Mouse (Mus musculus) heart, adult 11 months (tissue): ENCODE measurements at regions not wholly inside any gene's neighbourhood (a gene's known extent, or its start where the extent isn't known, plus 50 kb on each side); places are given as distances from the start of the nearest gene placed in this dataset.

Source experiments
- DNase-seq: peaks from one replicate; pipeline ENCODE4 v3.0.0; 2022

- peak; percentile 62 for DNase-seq
These were observed 169.2 kb upstream of the Serpine2 start for GRCm38 (mm10) chr1:80030224-80030623.

DNA sequence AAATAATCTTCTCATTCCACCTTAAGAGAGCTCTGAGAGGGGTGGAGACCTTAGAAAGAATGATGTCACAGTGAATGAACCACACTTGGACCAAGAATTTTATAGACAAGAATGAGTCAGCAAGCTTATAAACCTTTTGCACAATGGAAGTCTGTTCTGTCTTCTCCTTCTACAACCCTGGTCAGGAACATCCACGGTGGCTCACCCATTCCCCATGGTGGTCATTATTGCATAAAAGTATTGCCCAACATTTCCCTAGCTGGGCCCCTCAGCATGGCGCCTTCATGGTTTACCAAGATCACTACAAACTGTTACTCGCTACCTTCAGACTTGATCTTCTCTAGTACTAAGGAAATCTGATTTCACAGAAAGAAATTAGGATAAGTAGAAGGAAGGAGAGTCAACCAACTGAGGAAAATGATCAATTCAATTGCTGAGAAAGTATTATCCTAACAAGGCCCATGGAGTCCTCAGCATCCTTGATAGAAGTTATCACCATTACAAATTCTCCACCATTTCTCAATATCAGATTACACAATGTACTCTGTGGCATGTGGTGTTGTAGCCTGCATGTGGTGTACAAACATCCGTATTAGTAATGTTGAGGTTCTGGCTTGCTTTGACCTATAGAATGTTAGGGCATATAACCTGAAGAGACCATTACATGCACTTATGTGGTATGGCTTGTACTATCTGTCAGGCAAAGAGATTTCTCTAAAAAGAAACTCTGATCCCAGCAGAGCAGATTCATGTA, 165.1 kb upstream of the Serpine2 start:
- DNase-seq: peak; percentile 79

- peak; percentile 70 for DNase-seq
These were observed 162.6 kb upstream of the Serpine2 start for GRCm38 (mm10) chr1:80023518-80024095.

GRCm38 (mm10) chr1:80021866-80022265, 160.9 kb upstream of the Serpine2 start:
- DNase-seq: peak; percentile 39

- peak; percentile 98 for DNase-seq
These were observed 157.5 kb upstream of the Serpine2 start for GRCm38 (mm10) chr1:80018391-80019065.

DNA sequence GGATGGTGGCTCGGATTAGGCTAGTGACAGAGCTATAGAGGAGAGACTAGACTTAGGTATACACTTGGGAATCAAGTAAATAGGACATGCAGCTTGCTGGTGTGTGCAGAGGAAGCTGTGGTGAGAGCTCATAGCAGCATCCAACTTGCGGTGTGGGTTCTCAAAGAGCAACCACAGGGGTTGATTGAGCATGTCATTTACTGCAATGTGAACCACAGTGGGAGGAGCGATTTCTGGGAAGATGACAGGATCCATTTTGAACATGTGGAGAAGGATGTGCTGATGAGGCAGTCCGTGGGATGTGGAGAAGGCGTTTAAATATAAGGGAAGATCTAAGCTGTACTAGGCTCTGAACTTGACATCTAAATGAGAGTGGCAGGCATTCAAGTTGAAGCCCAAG, 154.5 kb upstream of the Serpine2 start:
- DNase-seq: peak; percentile 68

- peak; percentile 51 for DNase-seq
These were observed 153.6 kb upstream of the Serpine2 start for GRCm38 (mm10) chr1:80014586-80014985.

GRCm38 (mm10) chr1:80010724-80011123, 149.7 kb upstream of the Serpine2 start:
- DNase-seq: peak; percentile 97

DNA sequence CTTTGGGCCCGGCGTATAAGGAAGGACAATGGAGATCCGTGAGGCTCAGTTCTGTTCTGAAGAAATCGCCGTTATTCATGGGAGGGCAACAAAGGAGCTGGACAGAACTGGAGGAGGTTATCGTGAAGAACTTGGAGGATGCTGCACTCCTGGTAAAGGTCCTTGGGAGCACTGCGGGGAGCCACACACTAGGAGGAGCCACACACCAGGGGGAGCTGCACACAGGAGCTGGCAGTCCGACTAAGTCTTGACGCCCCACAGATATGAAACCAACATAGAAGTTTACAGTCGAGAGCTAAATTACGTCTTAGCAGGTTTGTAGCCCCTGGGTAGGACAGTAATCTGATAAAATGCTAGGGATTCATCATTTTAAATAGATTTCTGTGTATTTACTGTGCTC, 138.1 kb upstream of the Serpine2 start:
- DNase-seq: peak; percentile 94

DNA sequence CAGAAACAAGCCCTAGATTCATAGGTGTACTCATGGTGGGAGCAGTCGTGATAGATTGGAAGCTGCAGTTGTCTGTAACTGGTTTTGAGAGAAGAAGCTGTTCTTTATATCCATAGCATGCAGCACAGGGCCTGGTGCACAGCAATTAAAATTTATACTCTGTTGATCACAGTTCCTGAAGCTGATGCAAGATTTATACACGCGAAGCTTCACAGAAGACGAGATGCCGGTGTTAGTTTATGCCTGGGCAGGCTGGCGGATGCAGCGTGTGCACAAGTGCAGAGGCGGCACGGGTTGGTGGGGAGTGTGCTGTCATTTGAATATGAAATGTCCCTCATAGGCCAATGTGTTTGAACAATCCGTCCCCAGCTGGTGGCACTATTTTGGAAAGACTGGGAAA, 136.9 kb upstream of the Serpine2 start:
- peak; percentile 64 for DNase-seq

DNA sequence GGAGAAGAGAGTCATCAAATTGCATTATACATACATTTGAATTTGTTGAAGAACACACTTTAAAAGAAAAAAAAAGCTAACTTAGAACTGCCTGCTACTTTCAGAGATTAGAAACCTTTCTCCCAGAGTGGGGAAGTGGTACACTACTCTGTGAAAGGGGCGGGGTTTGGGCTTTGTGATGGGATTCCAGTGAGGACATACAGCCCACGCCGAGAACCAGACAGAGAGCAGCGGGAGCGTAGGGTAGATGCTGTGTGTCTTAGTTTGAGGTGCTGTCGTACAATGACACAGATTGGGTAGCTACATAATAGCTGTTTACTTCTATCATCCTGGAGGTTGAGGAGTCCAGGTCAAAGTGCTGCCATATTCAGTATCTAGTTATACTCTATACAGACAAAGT, 136.5 kb upstream of the Serpine2 start:
- peak; percentile 58 for DNase-seq

GRCm38 (mm10) chr1:79984721-79985120, 123.7 kb upstream of the Serpine2 start:
- peak; percentile 7 for DNase-seq

DNA sequence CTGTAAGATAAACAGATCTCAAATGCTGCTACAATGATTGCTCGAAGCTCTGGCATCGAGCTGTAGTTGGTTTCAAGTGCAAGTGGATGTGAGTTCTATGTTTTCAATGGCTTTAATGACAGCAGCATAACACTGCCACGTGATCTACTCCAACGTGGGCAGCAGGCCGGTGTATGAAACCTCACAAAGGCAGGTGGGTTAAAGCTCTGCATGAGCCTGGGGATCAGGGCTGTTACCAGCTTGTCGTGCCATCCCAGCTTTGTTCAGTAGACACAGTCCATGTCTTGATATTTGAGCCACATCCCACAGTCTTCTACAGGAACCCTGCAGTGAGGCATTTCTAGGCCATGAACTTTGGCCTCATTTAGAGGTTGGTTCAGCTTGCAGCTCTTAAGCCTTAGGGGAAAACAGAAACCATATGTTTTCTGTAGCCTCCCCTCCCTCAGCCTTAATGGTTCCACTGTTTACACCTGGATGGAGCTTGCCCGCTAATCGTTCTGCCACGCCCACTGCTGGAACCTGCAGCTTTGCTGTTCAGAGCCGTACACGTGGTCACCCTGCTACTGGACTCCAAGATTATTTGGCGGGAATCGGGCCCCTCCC, 121.8 kb upstream of the Serpine2 start:
- DNase-seq: peak; percentile 75

- DNase-seq: peak; percentile 92
These were observed 118.9 kb upstream of the Serpine2 start for GRCm38 (mm10) chr1:79979863-79980262.

DNA sequence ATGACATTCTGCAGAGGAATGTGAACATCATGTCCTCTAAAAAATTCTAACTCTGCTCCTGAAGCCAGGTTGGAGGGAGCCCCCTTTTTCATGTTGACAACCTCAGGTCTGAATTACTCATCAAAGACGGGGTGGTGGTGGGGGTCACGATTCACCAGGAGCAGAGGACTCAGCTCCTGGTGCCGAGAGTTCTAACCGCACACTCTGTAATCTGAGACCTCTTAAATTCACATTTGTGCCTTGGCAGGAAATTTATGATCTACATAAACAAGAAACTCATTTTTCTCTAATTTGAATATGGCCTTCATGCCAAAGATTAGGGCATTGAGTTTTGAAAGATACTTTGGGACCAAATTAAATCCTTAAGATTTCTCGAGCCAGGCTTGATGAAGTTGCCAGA, 117.2 kb upstream of the Serpine2 start:
- peak; percentile 25 for DNase-seq

- peak; percentile 31 for DNase-seq
These were observed 95.1 kb upstream of the Serpine2 start for GRCm38 (mm10) chr1:79956121-79956520.

DNA sequence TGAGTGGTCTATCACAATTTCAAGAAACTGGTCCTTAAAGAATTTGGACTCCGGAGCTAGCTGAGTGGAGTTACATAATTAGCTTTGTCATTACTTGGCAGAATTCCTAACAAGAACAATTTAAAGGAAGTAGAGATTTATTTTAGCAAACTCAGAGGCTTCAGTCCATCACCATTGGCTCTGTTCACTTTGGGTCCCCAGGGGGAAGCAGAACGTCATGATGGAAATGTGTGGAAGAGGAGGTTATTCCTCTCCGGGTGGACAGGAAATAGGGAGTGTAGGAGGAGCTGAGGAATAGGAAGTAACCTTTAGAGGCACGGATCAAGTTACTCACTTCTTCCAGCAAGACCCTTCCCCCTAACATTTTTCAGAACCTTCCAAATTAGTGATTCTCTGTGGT, 83.3 kb upstream of the Serpine2 start:
- DNase-seq: peak; percentile 91

- DNase-seq: no peak
These were observed 71.5 kb upstream of the Serpine2 start for GRCm38 (mm10) chr1:79932435-79932834.

DNA sequence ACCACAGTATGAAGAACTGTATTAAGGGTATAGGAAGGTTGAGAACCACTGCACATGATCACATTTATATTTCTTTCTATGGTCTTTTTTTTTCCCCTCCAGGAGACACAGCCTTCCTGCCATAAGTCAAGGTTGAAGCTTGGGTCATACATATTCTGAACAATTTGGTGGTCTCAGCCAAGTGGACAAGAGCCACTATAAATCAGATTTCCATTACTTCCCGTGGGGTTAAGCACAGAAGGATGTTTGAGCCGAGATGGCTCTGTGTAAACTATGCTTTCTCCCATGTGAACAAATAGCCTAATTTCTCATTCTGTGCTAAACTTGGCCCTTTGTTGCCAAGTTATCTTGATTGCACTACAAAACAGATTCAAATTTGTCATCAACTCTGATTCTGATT, 66.8 kb upstream of the Serpine2 start:
- no peak for DNase-seq

DNA sequence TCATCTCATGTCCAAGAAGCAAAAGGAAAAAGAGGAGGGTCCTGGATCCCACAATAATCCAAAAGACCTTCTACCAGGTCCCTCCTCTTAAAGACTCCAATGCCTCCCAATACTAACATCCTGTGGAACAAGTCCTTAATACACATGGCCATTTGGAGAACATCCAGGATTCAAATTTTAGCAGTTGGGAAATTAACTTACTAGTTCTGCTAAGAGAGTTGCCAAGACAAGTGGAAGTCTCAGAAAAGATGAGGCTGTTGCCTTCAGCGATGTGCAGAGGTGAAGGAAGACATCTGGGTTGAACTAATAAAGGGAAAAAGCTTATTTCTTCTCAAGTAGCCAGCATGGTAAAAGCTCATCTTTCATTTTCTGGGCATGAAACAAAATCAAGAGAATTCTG, 64.8 kb upstream of the Serpine2 start:
- peak; percentile 92 for DNase-seq

- DNase-seq: peak; percentile 92
These were observed 60.9 kb upstream of the Serpine2 start for GRCm38 (mm10) chr1:79921890-79922289.

DNA sequence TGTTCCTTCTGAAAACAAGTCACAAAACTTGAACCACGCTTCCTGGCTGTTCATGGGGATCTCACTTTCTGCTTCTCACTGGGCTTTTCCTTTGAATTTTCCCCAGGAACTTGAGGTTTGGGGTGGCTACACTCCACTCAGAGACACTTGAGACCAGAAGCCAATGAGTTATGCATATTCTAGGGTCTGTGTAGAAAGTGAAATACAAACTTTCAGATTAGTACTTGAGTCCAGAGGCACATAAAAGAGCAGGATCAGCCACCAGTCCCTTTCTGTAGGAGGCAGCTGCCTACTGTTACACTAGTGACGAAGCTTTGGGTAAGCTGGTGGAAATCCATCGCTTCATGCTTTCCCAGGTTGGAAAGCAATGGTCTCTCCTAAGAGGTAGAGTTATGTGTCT, 60.4 kb upstream of the Serpine2 start:
- peak; percentile 68 for DNase-seq

DNA sequence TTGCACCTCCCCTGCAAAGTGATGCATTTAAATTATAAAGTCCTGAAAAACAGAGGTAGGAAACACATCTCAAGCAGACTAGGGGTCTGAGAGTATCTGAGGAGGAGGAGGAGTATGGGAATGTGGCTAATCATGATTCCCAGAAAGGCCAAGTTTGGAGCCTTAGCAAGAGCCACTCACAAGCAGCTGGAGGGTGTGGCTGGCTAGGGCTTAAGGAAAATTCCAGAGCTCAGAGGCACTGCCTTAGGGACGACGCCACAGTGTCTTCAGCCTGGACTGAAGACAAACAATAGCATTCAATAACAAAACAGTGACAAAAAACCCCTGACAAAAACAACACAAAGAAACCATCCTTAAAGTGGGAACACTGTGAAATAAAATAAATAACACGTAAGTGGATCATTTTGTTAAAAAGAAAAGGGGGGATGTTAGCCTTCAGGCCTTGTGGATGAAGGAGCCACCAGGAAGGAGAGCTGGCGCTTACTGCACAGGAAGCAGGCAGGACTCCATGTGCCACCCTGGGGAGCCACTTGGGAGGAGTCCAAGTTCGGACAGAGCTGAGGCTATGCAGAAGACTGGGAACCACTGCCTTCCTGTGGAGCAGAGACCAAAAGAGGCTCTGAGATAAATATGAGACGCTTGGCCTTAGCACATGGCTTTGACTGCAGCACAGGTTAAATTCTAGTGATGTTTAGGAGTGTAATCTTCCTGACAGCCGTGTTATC, 56.6 kb upstream of the Serpine2 start:
- peak; percentile 98 for DNase-seq
